ENCODE assay signal across 37 mouse cellular contexts in the genomic region with DNA sequence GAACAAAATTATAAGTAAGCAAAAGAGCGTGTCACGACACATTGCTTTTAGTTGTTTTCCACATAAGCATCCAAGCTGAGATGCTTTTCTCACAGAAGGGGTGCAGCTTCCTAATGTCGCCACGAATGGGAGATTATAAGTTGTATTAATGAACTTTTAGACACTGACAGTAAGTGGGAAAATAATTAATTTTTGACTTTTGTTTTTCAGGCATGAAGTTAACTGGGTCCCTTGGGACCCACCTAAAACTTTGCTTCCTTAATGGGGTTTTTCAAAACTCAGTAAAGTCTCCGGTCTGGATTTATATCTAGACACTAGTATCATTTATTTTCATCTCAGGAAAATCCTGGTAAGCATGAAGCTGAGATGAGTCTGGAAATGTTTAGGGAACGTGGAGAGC. TPM values are rescaled to one million over a fixed set of nuclear protein-coding genes. Genes with fewer than 3 reads are reported as not detected.
"Had no signal": no experiment of that assay in that cellular context is flagged by ENCODE, and none has a peak within 500 bp of the region (broad histone marks: within the 10 kb centered on the region; RNA-seq: fewer than 3 reads in every experiment).

Gene Olfr324, plus strand, starts transcription at position 301 of the 400 bp plus-strand sequence.

- H3K9me3 ChIP-seq: limb, embryonic 10.5 days; limb, embryonic 12.5 days; limb, embryonic 15.5 days; liver, embryonic 12.5 days; liver, embryonic 13.5 days; liver, embryonic 15.5 days; lung, embryonic 15.5 days; megakaryocyte, embryonic 14.5 days; midbrain, embryonic 12.5 days; midbrain, embryonic 13.5 days; neural tube, embryonic 12.5 days had no signal

- H3K4me2 ChIP-seq: limb, embryonic 12.5 days; limb, embryonic 13.5 days; limb, embryonic 15.5 days; liver, embryonic 11.5 days; liver, embryonic 12.5 days; liver, embryonic 13.5 days; liver, embryonic 15.5 days; lung, embryonic 14.5 days; lung, embryonic 15.5 days; midbrain, embryonic 12.5 days; midbrain, embryonic 13.5 days; neural tube, embryonic 12.5 days had no signal

- H3K9ac ChIP-seq: limb, embryonic 12.5 days; limb, embryonic 13.5 days; limb, embryonic 15.5 days; liver, embryonic 12.5 days; liver, embryonic 13.5 days; liver, embryonic 14.5 days; liver, embryonic 15.5 days; liver, postnatal 0 days; lung, embryonic 14.5 days; lung, embryonic 15.5 days; midbrain, embryonic 12.5 days; midbrain, embryonic 13.5 days; neural tube, embryonic 12.5 days had no signal

- H3K27me3 ChIP-seq: limb, embryonic 12.5 days; limb, embryonic 13.5 days; limb, embryonic 15.5 days; liver, embryonic 12.5 days; liver, embryonic 15.5 days; lung, embryonic 15.5 days; midbrain, embryonic 12.5 days; midbrain, embryonic 13.5 days; neural tube, embryonic 12.5 days had no signal

- H3K4me3 ChIP-seq: left cerebral cortex, adult 2 months; limb, embryonic 10.5 days; limb, embryonic 12.5 days; limb, embryonic 13.5 days; limb, embryonic 15.5 days; liver, embryonic 12.5 days; liver, embryonic 13.5 days; liver, embryonic 15.5 days; lung, embryonic 15.5 days; megakaryocyte, embryonic 14.5 days; midbrain, embryonic 10.5 days; midbrain, embryonic 12.5 days; midbrain, embryonic 13.5 days; myocyte; neural tube, embryonic 12.5 days had no signal

- H3K4me1 ChIP-seq: limb, embryonic 10.5 days; limb, embryonic 12.5 days; limb, embryonic 13.5 days; limb, embryonic 15.5 days; lung, embryonic 15.5 days; midbrain, embryonic 10.5 days; midbrain, embryonic 12.5 days; midbrain, embryonic 13.5 days; neural tube, embryonic 12.5 days had no signal

- H3K36me3 ChIP-seq: limb, embryonic 10.5 days; limb, embryonic 12.5 days; limb, embryonic 13.5 days; limb, embryonic 15.5 days; liver, embryonic 12.5 days; liver, embryonic 13.5 days; liver, embryonic 15.5 days; lung, embryonic 15.5 days; midbrain, embryonic 10.5 days; midbrain, embryonic 12.5 days; midbrain, embryonic 13.5 days; neural tube, embryonic 12.5 days had no signal

- DNase-seq: left cerebral cortex, postnatal 4 days; liver; liver, embryonic 13.5 days; liver, postnatal 0 days; lung, adult 18-20 months; lung, adult 2 months; lung, embryonic 14.5 days; lung, postnatal 10 days; lung, postnatal 14 days; lung, postnatal 36 days; lung, postnatal 4 days; midbrain, embryonic 14.5 days had no signal

- ATAC-seq: liver, embryonic 12.5 days; liver, postnatal 0 days; lung, postnatal 0 days; midbrain, embryonic 13.5 days; midbrain, embryonic 16.5 days had no signal

- H3K27ac ChIP-seq: left cerebral cortex, adult 2 months; limb, embryonic 10.5 days; limb, embryonic 12.5 days; limb, embryonic 13.5 days; limb, embryonic 15.5 days; liver, embryonic 12.5 days; liver, embryonic 13.5 days; liver, embryonic 14.5 days; liver, embryonic 15.5 days; lung, embryonic 15.5 days; macrophage; midbrain, embryonic 10.5 days; midbrain, embryonic 12.5 days; midbrain, embryonic 13.5 days; neural tube, embryonic 12.5 days had no signal

RNA-seq across cellular contexts. Expression of gene Olfr324, which starts in this region (rescaled TPM):
- polyA plus RNA-seq: limb, embryonic 10.5 days; limb, embryonic 11.5 days; limb, embryonic 12.5 days; limb, embryonic 13.5 days; limb, embryonic 14.5 days; limb, embryonic 15.5 days; liver, adult 2 months; liver, embryonic 11.5 days; liver, embryonic 12.5 days; liver, embryonic 13.5 days; liver, embryonic 14.5 days; liver, embryonic 15.5 days; liver, embryonic 16.5 days; liver, postnatal 0 days; lung, adult 2 months; lung, embryonic 14.5 days; lung, embryonic 15.5 days; lung, embryonic 16.5 days; lung, postnatal 0 days; macrophage; midbrain, embryonic 10.5 days; midbrain, embryonic 12.5 days; midbrain, embryonic 13.5 days; midbrain, embryonic 14.5 days; myocyte; neural tube, embryonic 11.5 days; neural tube, embryonic 12.5 days had no signal
